Mouse (Mus musculus): Measurements from ENCODE around the gene Snx20.

The Snx20 gene

GRCm38 (mm10) chr8:88642734-88643564 is 7.0 kb upstream of the Snx20 start:
- no peak for DNase-seq (ENCODE audit: low read depth, low spot score)

GRCm38 (mm10) chr8:88638908-88639307 is 3.0 kb upstream of the Snx20 start:
- no peak for DNase-seq (ENCODE audit: low read depth, low spot score)

- no peak for DNase-seq (ENCODE audit: low read depth, low spot score)
These were observed 1.4 kb upstream of the Snx20 start for GRCm38 (mm10) chr8:88637092-88638000.

GRCm38 (mm10) chr8:88633343-88633765 is 2.6 kb downstream of the Snx20 start:
- DNase-seq (ENCODE audit: low read depth, low spot score), result no peak

GRCm38 (mm10) chr8:88631081-88631480 is 4.8 kb downstream of the Snx20 start:
- no peak for DNase-seq (ENCODE audit: low read depth, low spot score)

- DNase-seq (ENCODE audit: low read depth, low spot score), result no peak
These were observed 5.7 kb downstream of the Snx20 start for GRCm38 (mm10) chr8:88630225-88630624.

- DNase-seq (ENCODE audit: low read depth, low spot score), result no peak
These were observed 7.7 kb downstream of the Snx20 start for GRCm38 (mm10) chr8:88628001-88628774.

- peak; percentile 40 for DNase-seq (ENCODE audit: low read depth, low spot score)
These were observed 8.5 kb downstream of the Snx20 start for GRCm38 (mm10) chr8:88627265-88627991.

- no peak for DNase-seq (ENCODE audit: low read depth, low spot score)
These were observed 9.0 kb downstream of the Snx20 start for GRCm38 (mm10) chr8:88626940-88627264.

GRCm38 (mm10) chr8:88626433-88626832 is 9.5 kb downstream of the Snx20 start:
- no peak for DNase-seq (ENCODE audit: low read depth, low spot score)

GRCm38 (mm10) chr8:88624276-88624675 is 11.7 kb downstream of the Snx20 start:
- DNase-seq (ENCODE audit: low read depth, low spot score), result no peak

- no peak for DNase-seq (ENCODE audit: low read depth, low spot score)
These were observed 12.6 kb downstream of the Snx20 start for GRCm38 (mm10) chr8:88623351-88623750.

GRCm38 (mm10) chr8:88621408-88621807 is 14.5 kb downstream of the Snx20 start:
- peak; percentile 48 for DNase-seq (ENCODE audit: low read depth, low spot score)

- DNase-seq (ENCODE audit: low read depth, low spot score), result no peak
These were observed 15.0 kb downstream of the Snx20 start for GRCm38 (mm10) chr8:88620931-88621330.

GRCm38 (mm10) chr8:88619513-88619912 is 16.4 kb downstream of the Snx20 start:
- no peak for DNase-seq (ENCODE audit: low read depth, low spot score)

GRCm38 (mm10) chr8:88618612-88619011 is 17.3 kb downstream of the Snx20 start:
- DNase-seq (ENCODE audit: low read depth, low spot score), result no peak

GRCm38 (mm10) chr8:88614981-88615380 is 20.9 kb downstream of the Snx20 start:
- DNase-seq (ENCODE audit: low read depth, low spot score), result no peak

- DNase-seq (ENCODE audit: low read depth, low spot score), result no peak
These were observed 25.7 kb downstream of the Snx20 start for GRCm38 (mm10) chr8:88610271-88610670.

GRCm38 (mm10) chr8:88609036-88609435 is 26.9 kb downstream of the Snx20 start:
- DNase-seq (ENCODE audit: low read depth, low spot score), result no peak

GRCm38 (mm10) chr8:88605361-88606040 is 30.4 kb downstream of the Snx20 start:
- no peak for DNase-seq (ENCODE audit: low read depth, low spot score)
